Mouse (Mus musculus): Measurements from ENCODE around the gene Oas1g. TPM values are rescaled to one million over a fixed set of nuclear protein-coding genes. Genes with fewer than 3 reads are reported as not detected.
A peak's percentile ranks its signal among the peaks of the same experiment; 100 is the strongest.

Oas1g gene
- polyA plus RNA-seq, 1 experiment, result 30.1 TPM

DNA sequence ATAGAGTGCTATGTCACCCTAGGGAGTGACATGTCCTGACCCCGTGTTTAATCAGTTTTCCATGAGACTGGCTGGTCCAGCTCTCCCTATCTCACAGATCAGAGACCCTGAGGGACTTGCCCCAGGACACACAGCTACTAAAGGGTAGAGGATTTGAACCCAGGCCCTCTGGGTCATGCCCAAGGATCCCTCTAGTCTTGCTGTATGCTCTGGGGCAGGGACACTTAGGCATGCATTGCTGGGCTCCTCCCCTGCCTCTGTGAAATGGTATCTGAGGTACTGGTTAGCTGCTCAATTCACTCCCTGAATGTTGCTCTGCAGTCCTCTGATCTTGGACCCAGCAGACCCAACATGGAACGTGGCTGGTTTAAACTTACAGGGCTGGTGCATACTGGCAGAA lies 15.9 kb downstream of the Oas1g start:
- no peaks in the 10 kb centered on the region for H3K4me1 ChIP-seq (ENCODE audit: control insufficient read depth, insufficient read depth, insufficient read length, low read length)

DNA sequence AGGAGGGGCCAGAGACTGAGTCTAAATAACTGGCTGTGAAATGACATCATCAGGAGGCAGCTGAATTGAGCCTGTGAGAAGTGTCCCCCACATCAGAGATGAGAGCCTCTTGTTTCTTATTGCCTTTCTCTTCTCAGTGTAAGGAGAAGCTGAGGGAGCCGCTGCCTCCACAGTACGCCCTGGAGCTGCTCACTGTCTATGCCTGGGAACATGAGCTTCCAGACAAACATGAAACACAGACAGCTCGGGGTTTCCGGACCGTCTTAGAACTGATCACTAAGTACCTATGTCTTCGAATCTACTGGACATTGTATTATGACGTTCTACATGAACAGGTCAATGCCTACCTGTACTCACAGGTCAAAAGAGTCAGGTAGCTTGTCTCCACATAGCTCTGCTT lies 16.6 kb downstream of the Oas1g start:
- Histone ChIP-seq H3K27ac (ENCODE audit: insufficient read depth, low read depth, low read length) (no peak overlapping the region), H3K4me1 (ENCODE audit: control insufficient read depth, insufficient read depth, insufficient read length, low read length) (no peaks in the 10 kb centered on the region), H3K36me3 (ENCODE audit: control insufficient read depth, insufficient read depth, low read length) (no peaks in the 10 kb centered on the region), H3K27me3 (ENCODE audit: control insufficient read depth, insufficient read depth, low read length) (no peaks in the 10 kb centered on the region), H3K4me3 (ENCODE audit: low read depth, low read length) (no peak overlapping the region)
- WGBS, result 79% methylated on average over 7 of the region's 7 CpGs
- TF ChIP-seq CTCF (IDR thresholded peaks at IDR 0.05; ENCODE audit: extremely low read depth, insufficient read length, insufficient replicate concordance, low read depth, low read length), result no peak
- TF ChIP-seq POLR2A (IDR thresholded peaks at IDR 0.05; ENCODE audit: low read depth, low read length), result no peak

More for the DNA sequence above, 15.9 kb downstream of the Oas1g start:
- Histone ChIP-seq H3K4me3 (ENCODE audit: low read depth, low read length) (no peak overlapping the region), H3K27ac (ENCODE audit: insufficient read depth, low read depth, low read length) (no peak overlapping the region), H3K27me3 (ENCODE audit: control insufficient read depth, insufficient read depth, low read length) (no peaks in the 10 kb centered on the region), H3K36me3 (ENCODE audit: control insufficient read depth, insufficient read depth, low read length) (peaks cover 1% of the 10 kb centered on the region; the same call in 1 of the 2 replicates)
- WGBS, result 53% methylated on average over 2 of the region's 2 CpGs
- no peak for TF ChIP-seq CTCF (IDR thresholded peaks at IDR 0.05; ENCODE audit: extremely low read depth, insufficient read length, insufficient replicate concordance, low read depth, low read length)
- no peak for TF ChIP-seq POLR2A (IDR thresholded peaks at IDR 0.05; ENCODE audit: low read depth, low read length)

DNA sequence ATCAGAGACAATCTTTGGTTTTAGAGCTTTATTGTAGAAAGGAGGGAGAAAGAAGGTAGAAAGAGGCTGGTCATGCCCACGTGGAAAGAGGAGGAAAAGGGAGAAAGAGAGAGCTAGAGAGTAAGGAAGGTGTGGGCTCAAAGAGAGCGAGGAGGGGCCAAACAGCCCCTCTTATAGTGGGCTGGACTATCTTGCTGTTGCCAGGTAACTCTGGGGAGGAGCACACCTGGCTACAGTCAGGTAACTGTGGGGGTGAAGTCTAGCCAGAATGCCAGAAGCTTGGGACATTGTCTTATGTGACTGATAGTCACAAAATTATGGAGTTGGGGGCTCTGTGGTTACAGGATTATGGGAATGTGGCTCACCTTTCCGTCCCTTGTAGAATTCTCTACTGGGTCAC lies 17.3 kb downstream of the Oas1g start:
- Histone ChIP-seq H3K4me3 (ENCODE audit: low read depth, low read length) (no peak overlapping the region), H3K27me3 (ENCODE audit: control insufficient read depth, insufficient read depth, low read length) (no peaks in the 10 kb centered on the region)

DNA sequence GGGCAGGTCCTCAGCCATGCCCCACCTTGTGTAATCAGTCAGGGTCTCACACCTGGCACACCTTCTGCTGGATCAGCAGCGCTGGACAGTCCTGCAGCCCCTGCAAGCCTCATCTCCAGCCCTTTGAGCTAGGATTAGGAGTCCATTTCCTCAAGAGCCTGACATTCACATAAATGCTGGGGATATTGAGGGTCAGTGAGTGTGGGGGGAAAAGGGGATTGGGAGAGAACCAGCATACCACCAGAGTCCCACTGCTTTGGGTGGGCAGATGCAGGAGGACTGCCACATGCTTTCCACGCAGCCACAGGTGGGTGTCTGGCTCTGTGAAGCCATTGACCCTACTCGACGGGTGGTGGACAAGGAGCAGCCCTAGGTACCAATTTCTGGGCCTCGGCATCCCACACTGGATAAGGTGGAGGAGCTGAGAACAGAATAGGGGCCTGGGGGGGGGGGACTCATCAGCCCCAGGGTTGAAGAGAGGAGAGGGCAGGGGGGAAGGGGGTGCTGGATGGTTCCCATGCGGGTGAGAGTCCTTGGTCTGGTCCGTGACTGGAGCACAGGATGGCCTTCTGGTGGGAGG lies 17.9 kb downstream of the Oas1g start:
- H3K27me3 ChIP-seq (ENCODE audit: control insufficient read depth, insufficient read depth, low read length), result no peaks in the 10 kb centered on the region
- no peaks in the 10 kb centered on the region for H3K4me1 ChIP-seq (ENCODE audit: control insufficient read depth, insufficient read depth, insufficient read length, low read length)
- WGBS, result 83% methylated on average over 7 of the region's 7 CpGs
- H3K27ac ChIP-seq (ENCODE audit: insufficient read depth, low read depth, low read length), result no peak overlapping the region
- no peaks in the 10 kb centered on the region for H3K36me3 ChIP-seq (ENCODE audit: control insufficient read depth, insufficient read depth, low read length)
- no peak overlapping the region for H3K4me3 ChIP-seq (ENCODE audit: low read depth, low read length)
- TF ChIP-seq POLR2A (IDR thresholded peaks at IDR 0.05; ENCODE audit: low read depth, low read length) (no peak), CTCF (IDR thresholded peaks at IDR 0.05; ENCODE audit: extremely low read depth, insufficient read length, insufficient replicate concordance, low read depth, low read length) (no peak)

More for the DNA sequence above, 17.3 kb downstream of the Oas1g start:
- no peak overlapping the region for H3K27ac ChIP-seq (ENCODE audit: insufficient read depth, low read depth, low read length)
- no peaks in the 10 kb centered on the region for H3K4me1 ChIP-seq (ENCODE audit: control insufficient read depth, insufficient read depth, insufficient read length, low read length)
- WGBS, result 54% methylated on average over 3 of the region's 3 CpGs
- H3K36me3 ChIP-seq (ENCODE audit: control insufficient read depth, insufficient read depth, low read length), result no peaks in the 10 kb centered on the region
- TF ChIP-seq POLR2A (IDR thresholded peaks at IDR 0.05; ENCODE audit: low read depth, low read length) (no peak), CTCF (IDR thresholded peaks at IDR 0.05; ENCODE audit: extremely low read depth, insufficient read length, insufficient replicate concordance, low read depth, low read length) (no peak)

DNA sequence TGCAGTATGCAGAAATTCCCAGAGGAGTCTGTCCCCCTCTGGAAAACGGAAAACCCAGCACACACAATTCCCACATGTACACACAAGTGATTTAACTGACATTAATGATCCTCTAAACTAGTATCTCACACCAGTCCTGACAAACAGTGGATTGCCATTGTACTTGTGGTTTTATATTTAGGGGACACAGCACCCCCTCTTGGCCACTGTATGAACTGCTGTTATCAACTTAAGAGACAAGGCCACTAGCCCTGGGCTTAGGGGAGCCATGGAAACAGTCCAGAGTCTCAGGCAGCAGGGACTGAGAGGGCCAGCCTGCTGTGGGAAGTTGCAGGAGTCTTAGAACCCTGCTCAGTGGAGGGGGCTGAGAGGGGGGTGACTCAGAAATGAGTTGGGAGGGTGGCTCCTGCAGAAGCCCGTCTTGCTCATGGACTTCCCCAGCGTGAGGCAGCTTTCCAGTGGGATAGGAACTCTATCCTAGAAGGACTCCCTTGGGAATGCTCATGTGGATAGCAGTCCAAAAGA lies 22.0 kb downstream of the Oas1g start:
- 74% methylated on average over 3 of the region's 3 CpGs for WGBS
- Histone ChIP-seq H3K36me3 (ENCODE audit: control insufficient read depth, insufficient read depth, low read length) (no peaks in the 10 kb centered on the region), H3K4me1 (ENCODE audit: control insufficient read depth, insufficient read depth, insufficient read length, low read length) (no peaks in the 10 kb centered on the region), H3K27me3 (ENCODE audit: control insufficient read depth, insufficient read depth, low read length) (no peaks in the 10 kb centered on the region), H3K4me3 (ENCODE audit: low read depth, low read length) (no peak overlapping the region), H3K27ac (ENCODE audit: insufficient read depth, low read depth, low read length) (no peak overlapping the region)
- TF ChIP-seq POLR2A (IDR thresholded peaks at IDR 0.05; ENCODE audit: low read depth, low read length) (no peak), CTCF (IDR thresholded peaks at IDR 0.05; ENCODE audit: extremely low read depth, insufficient read length, insufficient replicate concordance, low read depth, low read length) (peak; percentile 24; the same call in 1 of the 2 replicates)

DNA sequence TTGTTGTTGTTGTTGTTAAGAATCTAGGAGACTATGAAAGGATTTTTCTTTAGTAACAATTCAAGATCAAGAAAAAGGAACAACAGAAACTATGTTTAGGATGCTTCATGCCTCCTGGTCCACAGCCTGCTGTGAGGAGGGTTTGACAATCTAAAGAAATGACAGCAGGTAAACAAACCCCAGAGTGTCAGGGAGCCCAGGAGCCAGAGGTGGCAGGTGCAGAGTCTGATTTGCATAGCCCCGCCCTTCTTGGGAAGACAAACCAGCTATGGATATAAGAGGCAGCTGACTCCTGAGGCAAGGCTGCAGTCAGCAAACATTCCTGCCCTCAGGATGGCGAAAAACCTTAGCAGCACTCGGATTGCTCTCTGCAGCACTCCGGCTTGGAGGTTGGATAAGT lies 26.3 kb downstream of the Oas1g start, which contains the start of gene Oas1h:
Oas1h (plus strand) TSS at position 301 of the 400 bp plus-strand sequence.
- no peaks in the 10 kb centered on the region for H3K4me1 ChIP-seq (ENCODE audit: control insufficient read depth, insufficient read depth, insufficient read length, low read length)
- H3K4me3 ChIP-seq (ENCODE audit: low read depth, low read length), result no peak within 1 kb of the TSS
- H3K27ac ChIP-seq (ENCODE audit: insufficient read depth, low read depth, low read length), result no peak within 1 kb of the TSS
- WGBS, result 13% methylated on average over 4 of the region's 4 CpGs
- H3K27me3 ChIP-seq (ENCODE audit: control insufficient read depth, insufficient read depth, low read length), result no peaks in the 10 kb centered on the region
- TF ChIP-seq CTCF (IDR thresholded peaks at IDR 0.05; ENCODE audit: extremely low read depth, insufficient read length, insufficient replicate concordance, low read depth, low read length), result no peak
- TF ChIP-seq POLR2A (IDR thresholded peaks at IDR 0.05; ENCODE audit: low read depth, low read length), result no peak
- H3K36me3 ChIP-seq (ENCODE audit: control insufficient read depth, insufficient read depth, low read length), result no peaks in the 10 kb centered on the region

DNA sequence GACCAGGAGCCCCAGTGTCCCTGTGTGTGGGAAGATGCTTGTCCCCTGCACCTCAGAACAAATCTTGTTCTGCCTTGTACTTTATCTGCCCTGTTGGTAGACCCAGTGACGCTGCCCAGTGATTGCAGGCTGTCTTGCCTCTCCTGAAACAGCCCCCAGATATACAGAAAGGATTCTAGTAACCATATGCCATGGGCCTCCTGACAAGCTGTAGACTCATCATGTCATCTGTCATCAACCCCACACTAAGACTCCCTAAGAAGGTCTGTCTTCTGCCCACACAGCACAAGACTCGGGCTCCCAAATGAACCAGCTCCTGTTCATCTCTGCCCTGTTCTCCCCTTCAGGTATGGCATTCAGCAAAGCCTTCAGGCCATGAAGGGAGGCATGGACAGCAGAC lies 28.2 kb downstream of the Oas1g start:
- no peak overlapping the region for H3K27ac ChIP-seq (ENCODE audit: insufficient read depth, low read depth, low read length)
- H3K27me3 ChIP-seq (ENCODE audit: control insufficient read depth, insufficient read depth, low read length), result no peaks in the 10 kb centered on the region
- H3K36me3 ChIP-seq (ENCODE audit: control insufficient read depth, insufficient read depth, low read length), result no peaks in the 10 kb centered on the region
- WGBS, result 68% methylated on average over 2 of the region's 2 CpGs
- no peak for TF ChIP-seq POLR2A (IDR thresholded peaks at IDR 0.05; ENCODE audit: low read depth, low read length)
- no peak for TF ChIP-seq CTCF (IDR thresholded peaks at IDR 0.05; ENCODE audit: extremely low read depth, insufficient read length, insufficient replicate concordance, low read depth, low read length)
- no peak overlapping the region for H3K4me3 ChIP-seq (ENCODE audit: low read depth, low read length)
- H3K4me1 ChIP-seq (ENCODE audit: control insufficient read depth, insufficient read depth, insufficient read length, low read length), result no peaks in the 10 kb centered on the region

Measured in small intestine, adult 2 months (tissue).